Mouse (Mus musculus) layer of hippocampus, adult 8-10 months (tissue): ENCODE data around the gene Slc7a4. TPM values are rescaled to one million over a fixed set of nuclear protein-coding genes. Genes with fewer than 3 reads are reported as not detected.
"Not testable (repeated sequence)": the region's sequence is repeated elsewhere in the genome, so short reads cannot be mapped to it uniquely, and the experiment has no call there.

Experiments
- DNase-seq, 2 experiments: peaks; one replicate each; pipeline ENCODE4 v3.0.0; 2022; ENCODE audit warnings: low spot score in 2 of 2
- total RNA-seq, 4 experiments: library from RNA; stranded (reverse); gene quantifications; 2 replicates each; pipeline ENCODE4 v1.2.4; 2022

Gene Slc7a4
- 100 to 1,000 TPM in 2 of 4 experiments, 10 to 100 TPM in 2; 80.6 to 117 (median 97.4) TPM for total RNA-seq

DNA sequence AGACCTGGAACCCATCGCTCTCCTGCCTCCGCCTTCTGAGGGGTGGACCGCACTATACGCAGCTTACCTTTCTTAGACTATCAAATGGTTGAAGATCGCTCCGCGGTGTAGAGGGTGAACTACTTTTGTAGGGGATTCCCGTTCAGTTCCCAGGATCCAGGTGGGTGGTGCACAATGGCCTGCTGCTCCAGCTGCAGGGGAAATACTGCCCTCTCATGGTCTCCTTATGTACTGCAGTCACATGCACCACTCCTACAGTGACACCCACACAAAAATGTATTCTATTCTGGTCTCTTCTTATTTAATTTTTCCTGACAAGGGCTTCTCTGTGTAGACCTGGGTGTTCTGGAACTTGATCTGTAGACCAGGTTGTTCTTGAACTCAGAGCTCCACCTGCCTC, at the start of gene Slc7a4:
Gene Slc7a4, minus strand, starts transcription at position 151 of the 400 bp plus-strand sequence.
- no peak for DNase-seq

DNA sequence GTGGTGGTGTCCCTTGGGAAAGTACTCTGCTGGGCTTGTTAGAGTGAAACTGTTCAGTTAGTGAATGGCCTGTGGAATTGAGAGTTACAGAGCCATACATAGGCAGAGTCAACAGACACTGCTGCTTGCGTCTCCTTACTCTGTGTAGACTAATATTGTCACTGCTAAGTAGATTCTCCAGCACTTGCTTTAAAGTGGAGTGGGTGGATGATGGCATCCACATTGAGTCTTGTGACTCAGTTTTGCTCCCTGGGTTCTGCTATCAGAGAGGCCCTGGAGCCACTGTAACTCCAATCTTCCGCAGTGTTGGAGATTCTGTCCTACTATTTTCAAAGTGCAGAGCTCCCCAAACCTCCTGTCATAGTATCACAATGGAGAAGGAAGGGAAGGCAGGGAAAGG, 49.6 kb upstream of the Slc7a4 start:
- DNase-seq: no peak

DNA sequence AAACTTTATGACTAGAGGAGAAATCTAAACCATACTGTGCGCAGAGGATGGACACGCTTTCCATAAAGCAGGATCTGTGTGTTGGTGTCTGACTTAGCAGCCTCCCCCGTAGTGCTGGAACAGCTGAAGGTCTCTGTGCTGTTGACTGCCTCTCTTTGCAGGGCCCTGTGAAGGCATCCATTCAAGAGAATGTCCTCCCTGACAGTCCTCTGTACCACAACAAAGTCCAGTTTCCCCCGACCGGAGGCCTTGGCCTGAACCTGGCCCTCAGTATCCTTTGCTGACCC, 43.2 kb upstream of the Slc7a4 start:
- no peak for DNase-seq

DNA sequence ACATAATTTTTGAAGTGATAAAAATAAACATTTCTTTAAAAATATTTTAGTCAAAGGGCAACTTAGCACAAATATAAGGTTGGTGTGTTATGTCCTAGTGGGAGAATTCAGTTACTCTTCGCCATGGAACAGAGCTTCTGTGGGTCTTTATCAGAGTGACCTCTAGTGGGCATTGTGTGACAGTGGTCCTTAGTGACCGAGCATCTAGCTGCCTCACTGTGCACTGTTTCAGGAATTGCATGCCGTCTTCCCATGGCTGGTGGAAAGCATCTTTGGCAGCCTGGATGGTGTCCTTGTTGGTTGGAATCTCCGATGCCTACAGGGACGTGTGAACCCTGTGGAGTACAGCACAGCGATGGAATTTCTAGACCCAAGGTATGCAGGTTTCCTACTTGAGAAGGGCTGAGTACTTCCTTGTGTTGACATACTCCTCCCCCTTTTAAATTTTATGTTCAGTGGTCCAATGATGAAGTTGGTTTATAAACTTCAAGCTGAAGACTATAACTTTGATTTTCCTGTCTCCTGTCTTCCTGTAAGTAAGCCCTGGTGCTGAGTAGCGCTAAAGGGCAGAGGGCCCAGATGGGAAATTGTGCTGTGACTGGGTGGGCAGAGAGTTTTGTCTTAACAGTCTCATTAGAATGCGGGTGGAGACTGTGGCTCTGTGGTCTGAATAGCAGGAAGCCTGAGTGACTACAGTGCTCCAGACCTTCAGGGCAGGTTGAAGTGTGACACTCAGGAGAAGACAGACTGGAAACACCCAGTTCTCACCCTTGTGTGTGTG, 42.7 kb upstream of the Slc7a4 start:
- no peak for DNase-seq

DNA sequence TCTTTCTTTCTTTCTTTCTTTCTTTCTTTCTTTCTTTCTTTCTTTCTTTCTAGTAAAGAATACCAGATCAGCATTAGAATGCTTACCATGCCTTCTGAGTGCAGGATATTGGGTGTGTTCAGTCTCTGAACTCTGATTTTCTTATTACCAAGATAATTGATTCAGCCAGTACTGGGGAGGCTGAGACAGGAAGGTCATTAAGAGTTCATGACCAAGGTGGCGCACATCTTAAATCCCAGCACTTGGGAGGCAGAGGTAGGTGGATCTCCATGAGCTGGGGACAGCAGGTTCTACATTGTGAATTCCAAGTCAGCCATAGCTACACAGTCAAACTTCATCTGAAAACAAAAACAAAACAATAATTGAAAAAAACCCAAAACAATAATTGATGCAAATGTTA, 38.9 kb upstream of the Slc7a4 start:
- no peak for DNase-seq

DNA sequence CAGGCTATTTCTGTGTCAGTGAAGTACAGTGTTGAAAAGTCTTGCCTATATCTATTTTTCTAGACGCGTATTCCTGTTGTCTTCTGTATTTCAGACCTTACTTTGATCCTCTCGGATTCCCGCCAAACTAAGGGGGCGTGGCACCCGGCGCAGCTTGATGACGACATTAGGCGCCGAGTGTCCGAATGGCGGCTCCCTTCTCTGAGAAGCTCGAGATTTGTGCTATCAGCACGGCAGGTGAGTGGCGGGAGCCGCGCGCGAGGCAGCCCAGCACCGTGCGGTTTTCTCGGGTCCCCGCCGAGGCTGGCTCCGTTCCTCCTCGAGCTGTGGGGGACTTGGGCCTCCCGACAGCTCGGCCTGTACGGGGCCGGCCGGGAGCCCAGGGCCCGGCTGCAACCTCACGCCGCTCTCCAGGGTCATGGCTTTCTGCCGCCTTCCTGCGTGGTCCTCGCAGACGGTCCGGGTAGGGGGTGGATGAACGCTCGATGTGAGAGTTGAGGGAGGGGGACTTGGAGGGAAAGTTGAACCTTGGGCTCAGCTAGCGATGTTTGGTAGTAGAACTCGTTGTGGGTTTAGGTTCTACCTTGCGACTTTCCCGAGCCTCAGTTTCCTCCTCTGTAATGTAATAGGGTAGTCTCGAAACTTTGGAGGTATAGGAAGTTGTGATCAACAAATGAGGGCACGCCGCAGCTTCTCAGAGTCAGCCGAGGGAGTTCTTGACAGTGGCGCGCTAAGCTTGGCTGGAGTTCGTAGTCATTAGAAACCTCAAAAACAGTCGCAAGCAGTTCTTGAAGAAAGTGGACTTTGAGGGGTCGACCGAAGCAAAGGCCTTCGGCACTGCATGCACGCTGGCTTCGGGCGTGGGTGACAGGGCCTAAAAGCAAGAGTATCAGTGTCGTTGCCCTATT, 36.4 kb upstream of the Slc7a4 start, which contains the start of gene Smpd4:
Gene Smpd4, plus strand, starts transcription at position 157 of the 908 bp plus-strand sequence.
- DNase-seq: peak; percentile 69 to 88

DNA sequence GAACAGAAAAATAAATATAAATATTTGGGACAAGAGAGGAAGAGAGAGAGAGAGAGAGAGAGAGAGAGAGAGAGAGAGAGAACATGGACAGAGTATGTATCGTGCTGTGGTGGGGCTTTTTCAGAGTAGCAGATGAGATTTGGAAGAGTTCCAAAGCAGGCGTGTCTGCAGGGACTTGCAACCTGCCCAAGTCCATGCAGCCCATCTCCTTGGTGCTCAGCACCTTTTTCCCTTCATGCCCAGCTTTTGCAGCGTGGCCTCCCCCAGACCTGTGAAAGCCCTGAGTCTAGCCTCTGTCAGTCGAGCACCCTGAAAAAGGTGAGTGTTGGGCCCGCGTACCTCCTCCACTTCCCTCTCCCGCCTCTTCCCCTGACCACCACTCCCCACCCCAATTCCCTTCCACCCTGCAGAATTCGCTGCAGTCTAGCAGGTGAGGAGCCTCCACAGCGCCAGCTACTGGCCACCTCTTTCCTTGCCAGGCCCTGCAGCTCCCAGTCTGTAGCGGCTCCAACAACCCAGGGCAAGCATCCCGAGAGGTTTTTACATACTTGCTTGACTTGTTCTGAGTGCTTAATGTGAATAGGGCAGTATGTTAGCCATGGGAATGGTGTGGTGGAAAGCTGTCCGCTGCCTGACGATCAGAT, 35.0 kb upstream of the Slc7a4 start:
- peak in 1 of 2 experiments; percentile 43 for DNase-seq

DNA sequence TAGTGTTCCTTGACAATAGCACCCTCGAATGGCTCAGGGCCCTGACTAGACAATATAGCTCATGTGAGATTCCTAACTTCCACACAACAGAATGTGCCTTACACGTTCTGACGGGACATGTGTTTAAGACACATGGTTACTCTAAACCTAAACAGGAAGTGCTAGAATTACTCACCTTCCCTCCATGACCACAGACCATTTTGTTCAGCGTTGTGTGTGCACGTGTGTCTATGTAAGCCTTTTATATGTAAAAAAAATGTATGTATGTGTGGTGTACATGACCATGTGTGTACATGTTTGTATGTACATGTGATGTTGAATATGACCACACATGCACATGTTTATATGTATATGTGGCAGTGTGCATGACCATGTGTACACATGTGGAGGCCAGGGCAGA, 33.2 kb upstream of the Slc7a4 start:
- DNase-seq: no peak

DNA sequence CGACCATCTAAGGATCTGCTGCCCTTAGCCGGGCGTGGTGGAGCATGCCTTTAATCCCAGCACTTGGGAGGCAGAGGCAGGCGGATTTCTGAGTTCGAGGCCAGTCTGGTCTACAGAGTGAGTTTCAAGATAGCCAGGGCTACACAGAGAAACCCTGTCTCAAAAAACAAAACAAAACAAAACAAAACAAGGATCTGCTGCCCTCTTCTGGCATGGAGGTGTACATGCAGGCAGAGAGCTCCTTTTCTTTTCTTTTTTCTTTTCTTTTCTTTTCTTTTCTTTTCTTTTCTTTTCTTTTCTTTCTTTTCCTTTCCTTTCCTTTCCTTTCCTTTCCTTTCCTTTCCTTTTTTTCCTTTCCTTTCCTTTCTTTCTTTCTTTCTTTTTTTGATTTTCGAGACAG, 31.7 kb upstream of the Slc7a4 start:
- DNase-seq: not testable (repeated sequence)

DNA sequence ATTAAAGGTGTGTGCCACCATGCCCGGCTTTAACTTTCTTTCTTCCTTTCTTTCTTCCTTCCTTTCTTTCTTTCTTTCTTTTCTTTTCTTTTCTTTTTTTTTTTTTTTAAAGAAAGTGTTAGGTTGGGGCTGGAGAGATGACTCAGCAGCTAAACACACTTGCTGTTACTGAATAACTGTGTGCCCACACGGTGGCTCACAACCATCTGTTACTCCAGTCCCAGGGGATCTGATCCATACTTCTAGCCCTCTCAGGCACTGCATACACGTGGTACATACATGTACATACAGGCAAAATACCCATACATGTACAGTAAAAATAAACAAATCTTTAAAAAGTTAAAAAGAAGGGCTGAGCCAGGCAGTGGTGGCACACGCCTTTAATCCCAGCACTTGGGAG, 28.4 kb upstream of the Slc7a4 start:
- DNase-seq: peak; percentile 18 to 46

DNA sequence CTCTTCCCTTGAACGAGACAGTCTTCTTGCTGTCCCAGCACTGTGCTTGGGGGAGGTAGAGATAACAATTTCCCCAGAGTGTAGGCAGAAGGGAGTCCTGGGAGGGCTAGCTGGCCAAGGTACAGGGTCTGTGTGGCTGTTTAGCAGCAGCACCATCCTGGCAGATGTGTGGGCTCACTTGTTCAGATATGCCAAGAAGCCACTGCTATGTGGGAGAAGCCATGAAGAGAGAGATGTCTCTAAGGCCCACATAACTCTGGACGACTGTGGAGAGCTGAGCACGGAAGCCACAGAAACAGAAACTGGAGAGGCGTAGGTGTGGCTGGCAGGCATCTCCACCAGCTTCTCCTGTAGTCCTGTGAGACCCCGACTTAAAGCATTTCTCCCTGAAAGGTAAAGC, 22.7 kb upstream of the Slc7a4 start:
- no peak for DNase-seq

DNA sequence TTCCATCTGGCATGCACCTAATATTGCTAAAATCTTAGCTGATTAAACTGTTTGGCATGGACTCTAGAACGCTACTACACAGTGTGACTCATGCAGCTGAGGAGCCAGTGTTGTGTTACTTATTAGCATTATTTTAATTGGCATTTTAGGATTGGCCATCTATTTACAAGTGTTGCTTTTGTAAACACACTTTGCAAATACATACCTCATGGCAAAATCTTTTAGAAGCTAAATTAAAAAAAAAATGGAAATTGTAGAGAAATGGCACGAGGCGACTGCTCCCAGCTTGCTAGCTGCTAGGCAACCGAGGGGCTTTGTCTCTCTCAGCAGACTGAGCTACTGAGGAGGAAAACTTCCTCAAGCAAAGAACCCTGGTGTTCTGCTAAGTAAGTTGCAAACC, 21.9 kb upstream of the Slc7a4 start:
- no peak for DNase-seq

DNA sequence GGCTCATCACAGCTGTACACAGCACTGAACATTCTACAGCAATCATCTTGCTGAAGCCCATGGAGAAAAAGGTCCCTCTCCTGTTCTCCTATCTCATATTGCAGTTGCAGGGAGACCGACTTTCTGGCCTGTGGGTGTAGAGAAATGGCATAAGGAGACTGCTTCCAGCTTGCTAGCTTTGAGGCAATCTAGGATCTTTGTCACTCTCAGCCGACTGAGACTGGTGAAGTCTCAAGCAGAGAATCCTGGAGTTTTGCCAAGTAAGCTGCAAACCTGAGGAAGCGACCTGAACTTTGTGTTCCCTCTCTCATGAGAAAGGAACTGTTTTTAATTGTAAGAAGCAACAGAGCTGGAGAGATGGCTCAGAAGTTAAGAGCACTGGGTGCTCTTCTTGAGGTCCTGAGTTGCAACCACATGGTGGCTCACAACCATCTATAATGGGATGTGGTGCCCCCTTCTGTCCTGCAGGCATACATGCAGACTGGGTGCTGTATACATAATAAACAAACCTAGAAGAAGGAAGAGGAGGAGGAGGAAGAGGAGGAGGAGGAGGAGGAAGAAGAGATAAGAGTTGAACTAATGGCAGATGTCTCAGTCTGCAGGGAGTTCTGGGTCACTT, 18.0 kb upstream of the Slc7a4 start:
- DNase-seq: no peak

DNA sequence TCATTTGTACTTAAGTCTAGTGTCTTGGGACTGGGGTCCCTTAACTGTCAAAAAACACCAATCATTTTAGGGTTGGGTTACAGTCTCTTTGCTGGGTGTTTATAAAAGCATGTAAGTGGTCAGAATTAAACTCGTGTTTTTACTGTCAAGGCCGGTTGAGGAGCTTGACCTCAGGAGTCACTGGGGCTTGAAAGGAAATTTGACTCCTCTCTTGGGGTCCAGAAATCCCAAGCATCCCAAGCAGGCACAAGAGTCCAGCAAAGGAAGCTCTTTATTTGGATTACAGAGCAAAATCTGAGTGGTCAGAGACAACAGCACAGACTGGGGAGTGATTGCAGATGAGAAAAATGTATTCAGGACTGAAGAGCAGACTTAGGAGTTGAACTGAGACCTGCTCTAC, 7.7 kb upstream of the Slc7a4 start:
- DNase-seq: no peak

DNA sequence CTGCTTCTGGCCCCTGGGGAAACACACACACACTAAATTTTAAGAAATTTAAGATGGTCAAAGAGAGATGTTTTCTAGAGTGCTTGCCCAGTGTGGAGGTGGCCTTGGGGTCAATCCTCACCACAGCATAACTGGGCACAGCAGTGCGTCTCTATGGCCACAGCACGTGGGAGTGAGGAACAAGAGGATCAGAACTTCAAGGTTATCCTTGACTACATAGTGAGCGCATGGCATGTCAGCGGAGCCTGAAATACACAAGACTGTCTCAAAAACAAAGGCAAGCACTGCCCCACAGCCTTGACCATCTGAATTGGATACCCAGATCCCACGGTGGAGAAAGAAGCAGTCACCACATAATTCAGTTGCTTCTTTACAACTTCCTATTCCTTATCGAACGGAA, 1.5 kb upstream of the Slc7a4 start:
- no peak for DNase-seq

DNA sequence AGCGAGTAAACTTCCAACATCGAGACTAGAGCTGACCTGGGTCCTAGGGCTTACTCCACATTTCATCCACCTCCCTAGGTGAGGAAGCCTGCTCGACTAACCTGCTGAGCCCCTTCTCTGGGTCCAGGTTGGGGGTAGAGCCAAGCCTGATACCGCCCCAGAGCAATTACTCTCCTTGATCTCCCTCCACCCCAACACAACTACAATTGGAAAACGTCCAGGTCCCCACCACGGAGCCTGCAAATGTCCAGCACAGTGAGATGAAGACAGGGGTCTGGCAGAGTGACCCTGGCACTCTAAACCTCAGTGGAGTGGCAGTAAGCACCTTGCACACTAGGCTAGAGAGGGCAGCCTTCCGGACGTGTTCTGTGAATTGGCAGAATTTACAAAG, 6.2 kb downstream of the Slc7a4 start:
- no peak for DNase-seq

DNA sequence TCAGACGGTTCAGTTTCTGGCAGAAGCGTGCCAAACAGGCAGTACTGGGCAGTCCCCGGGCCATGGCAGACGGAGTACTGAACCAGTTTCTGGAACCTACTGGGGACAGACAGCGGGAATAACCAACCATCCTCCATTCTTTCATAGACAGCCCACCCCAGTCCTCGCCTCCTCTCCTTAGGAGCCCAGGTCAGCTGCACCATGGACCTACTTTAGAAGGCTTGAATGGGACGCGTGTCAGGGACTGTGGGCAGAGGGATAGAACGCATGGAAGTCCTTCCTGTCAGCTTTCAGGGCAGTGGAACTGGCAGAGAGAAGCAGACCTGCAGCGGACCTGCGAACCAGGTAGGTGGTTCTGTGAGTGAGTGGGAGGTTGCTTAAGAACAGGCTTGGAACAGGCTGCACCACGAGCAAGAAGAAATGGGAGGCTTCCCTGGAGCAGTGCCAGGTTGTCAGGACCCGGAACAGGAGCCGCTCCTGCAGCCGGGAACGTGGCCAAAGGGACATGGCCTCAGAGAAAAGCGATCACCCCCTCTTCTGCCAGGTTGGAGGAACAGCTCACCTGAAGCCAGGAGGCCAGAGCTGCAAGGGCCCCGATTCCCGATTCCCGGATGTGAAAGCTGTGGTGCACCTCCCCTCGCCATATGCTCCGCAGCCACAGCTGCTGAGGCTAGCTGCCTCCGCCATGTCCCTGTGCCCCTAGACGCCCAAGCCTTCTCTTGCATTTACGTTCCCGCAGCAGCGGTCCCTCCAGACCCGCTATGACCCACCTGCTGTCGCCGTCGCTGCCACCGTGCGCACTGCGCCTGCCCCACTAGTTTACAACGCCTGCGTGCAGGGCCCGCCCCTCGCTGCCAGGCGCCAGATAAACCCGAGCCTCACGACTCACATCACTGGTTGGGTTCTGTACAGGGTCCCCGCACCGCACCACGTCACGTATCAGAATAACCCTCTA, 6.9 kb downstream of the Slc7a4 start:
- peak; percentile 70 to 75 for DNase-seq

DNA sequence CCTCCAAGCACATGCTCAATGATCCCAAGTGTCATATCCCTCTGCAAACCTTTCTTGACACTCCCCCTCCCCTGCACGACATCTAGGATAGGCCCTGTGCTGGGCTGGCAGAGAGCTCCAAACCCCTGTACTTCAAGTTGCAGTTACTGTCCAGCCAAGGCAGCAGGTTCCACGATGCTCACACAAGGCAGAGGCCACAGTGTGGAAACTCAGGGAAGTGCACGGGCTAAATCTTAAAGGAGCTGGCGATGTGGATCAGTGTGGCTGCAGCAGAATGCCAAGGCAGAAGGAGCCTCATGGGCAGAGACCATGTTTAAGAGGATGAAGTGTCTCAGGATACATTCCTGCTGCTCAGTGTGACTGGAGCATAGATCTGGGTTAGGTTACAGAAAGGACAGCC, 16.8 kb downstream of the Slc7a4 start:
- DNase-seq: no peak

DNA sequence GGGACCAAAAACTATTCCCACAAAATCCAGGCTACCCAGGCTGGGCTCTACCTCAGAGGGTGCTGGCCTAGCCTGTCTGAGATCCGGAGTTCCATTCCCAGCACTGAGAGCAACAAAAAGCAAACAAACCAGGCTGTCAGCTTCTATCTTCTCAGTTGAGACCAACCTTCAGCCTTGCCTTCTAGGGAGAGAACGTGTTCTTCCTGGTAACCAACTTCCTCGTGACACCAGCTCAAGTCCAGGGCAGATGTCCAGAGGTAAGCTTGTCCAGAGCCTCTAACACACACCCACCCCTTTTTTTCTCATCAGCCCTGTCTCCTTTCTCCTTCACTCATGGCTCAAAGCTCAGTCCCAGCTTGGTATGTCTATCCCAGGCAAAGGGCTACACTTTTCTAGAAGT, 18.2 kb downstream of the Slc7a4 start:
- DNase-seq: no peak

DNA sequence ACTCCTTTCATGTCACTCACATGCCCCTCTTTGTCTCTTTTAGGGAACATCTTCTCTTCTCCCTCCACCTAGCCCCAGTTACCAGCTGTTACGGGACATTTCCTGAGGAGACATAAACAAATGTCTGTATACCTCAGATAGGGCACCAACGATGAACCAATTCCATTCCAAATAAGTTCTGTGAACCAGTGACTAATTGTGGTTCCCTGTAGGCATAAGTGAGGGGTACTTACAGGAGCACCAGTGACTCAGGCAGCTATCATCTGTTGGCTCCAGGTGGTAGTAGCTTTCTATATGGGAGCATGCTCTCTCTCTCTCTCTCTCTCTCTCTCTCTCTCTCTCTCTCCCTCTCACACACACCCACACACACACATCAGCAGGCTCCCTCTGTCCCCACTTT, 18.8 kb downstream of the Slc7a4 start:
- DNase-seq: no peak

DNA sequence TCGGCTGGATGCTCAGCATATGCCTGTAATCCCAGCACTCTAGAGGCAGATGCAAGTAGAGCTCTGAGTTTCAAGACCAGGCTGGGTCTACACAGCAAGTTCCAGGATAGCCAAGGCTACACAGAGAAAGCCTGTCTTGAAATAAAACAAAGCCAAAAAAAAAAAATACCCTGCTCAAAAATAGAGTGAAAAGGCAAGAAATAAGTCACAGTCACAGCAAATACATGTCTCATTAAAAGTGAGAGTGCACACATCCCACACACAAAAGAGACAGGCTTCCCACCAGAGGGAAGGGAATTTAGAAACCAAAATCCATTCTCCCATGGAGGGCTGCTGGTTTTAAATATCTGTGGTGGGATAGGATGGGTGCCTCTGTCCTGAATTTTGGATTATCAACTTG, 19.4 kb downstream of the Slc7a4 start:
- DNase-seq: no peak
